Mouse (Mus musculus) stomach, embryonic 15.5 days (tissue): ENCODE results near the gene Cfap299. TPM values are rescaled to one million over a fixed set of nuclear protein-coding genes. Genes with fewer than 3 reads are reported as not detected.

Experiments
- ATAC-seq: fragments of 200-750 bp; cut with Nextera tagmentation; 2 replicates; pipeline ENCODE4 v1.8.0; 2017; ENCODE audit warnings: low read depth, moderate number of reproducible peaks, moderate TSS enrichment; ENCODE audit not compliant: insufficient read depth, low FRiP score
- H3K27ac ChIP-seq: fragments of 300-500 bp; sonication (generic); 2 replicates; pipeline ENCODE4 v1.5.1; 2015; ENCODE audit warnings: mild to moderate bottlenecking, inconsistent platforms
- H3K27me3 ChIP-seq: fragments of 300-500 bp; sonication (generic); replicated peaks from 2 replicates; pipeline ENCODE4 v1.6.1; 2015; ENCODE audit warnings: inconsistent platforms
- H3K36me3 ChIP-seq: fragments of 300-500 bp; sonication (generic); 2 replicates; pipeline ENCODE4 v1.6.1; 2015; ENCODE audit warnings: inconsistent platforms
- H3K4me1 ChIP-seq: fragments of 300-500 bp; sonication (generic); 2 replicates; pipeline ENCODE4 v1.6.1; 2015; ENCODE audit warnings: inconsistent platforms
- H3K4me2 ChIP-seq: fragments of 300-500 bp; sonication (generic); 2 replicates; pipeline ENCODE4 v1.6.1; 2015; ENCODE audit warnings: mild to moderate bottlenecking, inconsistent platforms
- H3K4me3 ChIP-seq: fragments of 300-500 bp; sonication (generic); replicated peaks from 2 replicates; pipeline ENCODE4 v1.5.1; 2015; ENCODE audit warnings: inconsistent platforms
- H3K9ac ChIP-seq: fragments of 300-500 bp; sonication (generic); 2 replicates; pipeline ENCODE4 v1.6.1; 2015; ENCODE audit warnings: inconsistent platforms
- H3K9me3 ChIP-seq: fragments of 300-500 bp; sonication (generic); 2 replicates; pipeline ENCODE4 v1.6.1; 2016; ENCODE audit warnings: inconsistent platforms
- WGBS: fragments of 180-500 bp; shearing (Covaris S2); methylation state at CpG from one replicate; pipeline ENCODE4 v1.1.7; 2015; 5-methylcytosine and 5-hydroxymethylcytosine counted together
- polyA plus RNA-seq: library from polyadenylated mRNA; unstranded; fragments of >200 nt; fragmentation: Nextera tagmentation; extraction: Ambion mirVana; gene quantifications from 2 replicates; pipeline ENCODE4 v1.2.1, GENCODE M21; 2015

Cfap299 gene
- polyA plus RNA-seq, 1 experiment from 2014 or later = 0.49 TPM

GRCm38 (mm10) chr5:98552395-98552794, 223.3 kb downstream of the Cfap299 start, which contains the start of gene Gm11111:
TSS of gene Gm11111 (plus strand) at chr5:98552695.
- no peak within 1 kb of the TSS for H3K4me3 ChIP-seq
- H3K9ac ChIP-seq = no peak within 1 kb of the TSS
- H3K27me3 ChIP-seq = no peaks in the 10 kb centered on the region
- no peak within 1 kb of the TSS for H3K4me2 ChIP-seq
- no peak within 1 kb of the TSS for H3K27ac ChIP-seq
- no peaks in the 10 kb centered on the region for H3K9me3 ChIP-seq
- no peaks in the 10 kb centered on the region for H3K36me3 ChIP-seq
- H3K4me1 ChIP-seq = no peaks in the 10 kb centered on the region
- ATAC-seq = no peak

GRCm38 (mm10) chr5:98552811-98553601, 223.9 kb downstream of the Cfap299 start:
- H3K4me2 ChIP-seq = no peak overlapping the region
- H3K4me3 ChIP-seq = no peak overlapping the region
- peak; percentile 22; the same call in 1 of the 2 replicates for ATAC-seq
- no peaks in the 10 kb centered on the region for H3K27me3 ChIP-seq
- 51% methylated on average over 7 of the region's 7 CpGs for WGBS
- H3K9ac ChIP-seq = no peak overlapping the region
- no peaks in the 10 kb centered on the region for H3K9me3 ChIP-seq
- H3K27ac ChIP-seq = no peak overlapping the region
- H3K4me1 ChIP-seq = no peaks in the 10 kb centered on the region
- no peaks in the 10 kb centered on the region for H3K36me3 ChIP-seq

GRCm38 (mm10) chr5:98561301-98561700, 232.2 kb downstream of the Cfap299 start:
- H3K36me3 ChIP-seq = no peaks in the 10 kb centered on the region
- no peaks in the 10 kb centered on the region for H3K4me1 ChIP-seq
- H3K27ac ChIP-seq = no peak overlapping the region
- H3K4me2 ChIP-seq = no peak overlapping the region
- ATAC-seq = no peak
- 89% methylated on average over 4 of the region's 4 CpGs for WGBS
- no peak overlapping the region for H3K9ac ChIP-seq
- H3K27me3 ChIP-seq = no peaks in the 10 kb centered on the region
- H3K4me3 ChIP-seq = no peak overlapping the region
- H3K9me3 ChIP-seq = no peaks in the 10 kb centered on the region

- WGBS = 63% methylated on average over 9 of the region's 9 CpGs
- no peak for ATAC-seq
- no peak overlapping the region for H3K4me2 ChIP-seq
- H3K9ac ChIP-seq = no peak overlapping the region
- no peaks in the 10 kb centered on the region for H3K9me3 ChIP-seq
- no peaks in the 10 kb centered on the region for H3K36me3 ChIP-seq
- H3K4me3 ChIP-seq = no peak overlapping the region
- no peaks in the 10 kb centered on the region for H3K4me1 ChIP-seq
- no peak overlapping the region for H3K27ac ChIP-seq
- no peaks in the 10 kb centered on the region for H3K27me3 ChIP-seq
These were observed 233.7 kb downstream of the Cfap299 start for GRCm38 (mm10) chr5:98562806-98563205.

- no peak for ATAC-seq
- no peak overlapping the region for H3K27ac ChIP-seq
- H3K4me1 ChIP-seq = no peaks in the 10 kb centered on the region
- no peaks in the 10 kb centered on the region for H3K36me3 ChIP-seq
- H3K9ac ChIP-seq = no peak overlapping the region
- no peak overlapping the region for H3K4me2 ChIP-seq
- H3K4me3 ChIP-seq = no peak overlapping the region
- no peaks in the 10 kb centered on the region for H3K27me3 ChIP-seq
- H3K9me3 ChIP-seq = no peaks in the 10 kb centered on the region
- 70% methylated on average over 9 of the region's 9 CpGs for WGBS
These were observed 234.7 kb downstream of the Cfap299 start for GRCm38 (mm10) chr5:98563801-98564200.

- Histone ChIP-seq H3K9ac (no peak overlapping the region), H3K4me3 (no peak overlapping the region), H3K27me3 (no peaks in the 10 kb centered on the region), H3K27ac (no peak overlapping the region), H3K9me3 (no peaks in the 10 kb centered on the region), H3K36me3 (no peaks in the 10 kb centered on the region), H3K4me2 (no peak overlapping the region), H3K4me1 (0 out of 2 replicates have a peak, but pooled peaks cover 2% of the 10 kb centered on the region)
- 60% methylated on average over 6 of the region's 6 CpGs for WGBS
- no peak for ATAC-seq
These were observed 237.5 kb downstream of the Cfap299 start for GRCm38 (mm10) chr5:98566461-98567193.

GRCm38 (mm10) chr5:98568481-98568880, 239.4 kb downstream of the Cfap299 start:
- H3K4me1 ChIP-seq = 0 out of 2 replicates have a peak, but pooled peaks cover 2% of the 10 kb centered on the region
- H3K4me3 ChIP-seq = no peak overlapping the region
- no peaks in the 10 kb centered on the region for H3K36me3 ChIP-seq
- no peak overlapping the region for H3K9ac ChIP-seq
- ATAC-seq = no peak
- H3K27ac ChIP-seq = no peak overlapping the region
- 90% methylated on average over 4 of the region's 4 CpGs for WGBS
- no peaks in the 10 kb centered on the region for H3K27me3 ChIP-seq
- H3K9me3 ChIP-seq = no peaks in the 10 kb centered on the region
- no peak overlapping the region for H3K4me2 ChIP-seq

- H3K27ac ChIP-seq = no peak overlapping the region
- 0 out of 2 replicates have a peak, but pooled peaks cover 2% of the 10 kb centered on the region for H3K4me1 ChIP-seq
- no peaks in the 10 kb centered on the region for H3K27me3 ChIP-seq
- ATAC-seq = no peak
- no peak overlapping the region for H3K9ac ChIP-seq
- H3K9me3 ChIP-seq = no peaks in the 10 kb centered on the region
- H3K4me2 ChIP-seq = no peak overlapping the region
- no peaks in the 10 kb centered on the region for H3K36me3 ChIP-seq
- no peak overlapping the region for H3K4me3 ChIP-seq
- 35% methylated on average over 3 of the region's 3 CpGs for WGBS
These were observed 240.0 kb downstream of the Cfap299 start for GRCm38 (mm10) chr5:98569029-98569513.

- no peaks in the 10 kb centered on the region for H3K36me3 ChIP-seq
- WGBS = 63% methylated on average over 4 of the region's 4 CpGs
- no peaks in the 10 kb centered on the region for H3K27me3 ChIP-seq
- H3K4me1 ChIP-seq = 0 out of 2 replicates have a peak, but pooled peaks cover 2% of the 10 kb centered on the region
- no peak overlapping the region for H3K27ac ChIP-seq
- ATAC-seq = no peak
- no peak overlapping the region for H3K4me2 ChIP-seq
- H3K9me3 ChIP-seq = no peaks in the 10 kb centered on the region
- no peak overlapping the region for H3K4me3 ChIP-seq
- H3K9ac ChIP-seq = no peak overlapping the region
These were observed 243.3 kb downstream of the Cfap299 start for GRCm38 (mm10) chr5:98572392-98572791.

GRCm38 (mm10) chr5:98574711-98575470, 245.8 kb downstream of the Cfap299 start:
- Histone ChIP-seq H3K36me3 (no peaks in the 10 kb centered on the region), H3K4me3 (no peak overlapping the region)
- WGBS = 55% methylated on average over 12 of the region's 12 CpGs

GRCm38 (mm10) chr5:98575471-98575834, 246.3 kb downstream of the Cfap299 start:
- 0 out of 2 replicates have a peak overlapping the region, but pooled peaks have one; percentile 11 for H3K27ac ChIP-seq
- H3K9ac ChIP-seq = no peak overlapping the region
- 68% methylated on average over 4 of the region's 4 CpGs for WGBS
- H3K4me3 ChIP-seq = no peak overlapping the region
- ATAC-seq = no peak
- H3K4me1 ChIP-seq = no peaks in the 10 kb centered on the region
- no peaks in the 10 kb centered on the region for H3K36me3 ChIP-seq
- H3K27me3 ChIP-seq = no peaks in the 10 kb centered on the region
- no peak overlapping the region for H3K4me2 ChIP-seq
- no peaks in the 10 kb centered on the region for H3K9me3 ChIP-seq

More at GRCm38 (mm10) chr5:98574711-98575470, 245.8 kb downstream of the Cfap299 start:
- no peak overlapping the region for H3K4me2 ChIP-seq
- ATAC-seq = no peak
- no peak overlapping the region for H3K9ac ChIP-seq
- no peaks in the 10 kb centered on the region for H3K4me1 ChIP-seq
- no peaks in the 10 kb centered on the region for H3K9me3 ChIP-seq
- H3K27ac ChIP-seq = no peak overlapping the region
- no peaks in the 10 kb centered on the region for H3K27me3 ChIP-seq
